11 mouse cellular contexts compared by ENCODE assay signal in genomic region chr2:91749811-91750261, GRCm38 (mm10). TPM values are rescaled to one million over a fixed set of nuclear protein-coding genes. Genes with fewer than 3 reads are reported as not detected.
DNase-seq lines count a peak whose midpoint lies in the region; ATAC-seq and TF ChIP-seq lines count a peak whose summit lies in the region.
"Had no signal": no experiment of that assay in that cellular context is flagged by ENCODE, and none has a peak within 500 bp of the region (broad histone marks: within the 10 kb centered on the region; RNA-seq: fewer than 3 reads in every experiment).

No protein-coding gene starts in this region.

- WGBS in lung, adult 2 months, result 32% methylated on average over 2 of the region's 2 CpGs
- WGBS in heart, embryonic 13.5 days, result 48% methylated on average over 2 of the region's 2 CpGs

- no peak overlapping the region for H3K4me2 ChIP-seq in heart, embryonic 13.5 days
- H3K4me2 ChIP-seq: limb, embryonic 15.5 days had no signal

- no peaks in the 10 kb centered on the region for H3K27me3 ChIP-seq in heart, embryonic 13.5 days (replicated peaks)
- H3K27me3 ChIP-seq: limb, embryonic 15.5 days had no signal

- peak overlapping the region; percentile 39 for H3K27ac ChIP-seq in heart, embryonic 13.5 days (replicated peaks)
- H3K27ac ChIP-seq: limb, embryonic 15.5 days had no signal

- DNase-seq in adrenal gland, postnatal 14 days, result peak; percentile 39
- DNase-seq in adrenal gland, postnatal 4 days (ENCODE audit: low spot score in 2 of 2), result no peak
- DNase-seq in lung, adult 18-20 months, result peak; percentile 23 to 27
- no peak for DNase-seq in lung, adult 2 months
- DNase-seq in lung, postnatal 25 days (ENCODE audit: low spot score), result peak; percentile 43
- DNase-seq in layer of hippocampus, adult 8-10 months (ENCODE audit: low spot score in 2 of 2), result no peak
- DNase-seq: right cerebral cortex, postnatal 4 days had no signal

- H3K4me1 ChIP-seq in lung, adult 2 months (ENCODE audit: control insufficient read depth, insufficient read depth, low read length), result peaks cover 3% of the 10 kb centered on the region
- peaks cover 26% of the 10 kb centered on the region for H3K4me1 ChIP-seq in heart, embryonic 13.5 days
- H3K4me1 ChIP-seq: limb, embryonic 15.5 days had no signal

- H3K9me3 ChIP-seq in heart, embryonic 13.5 days, result no peaks in the 10 kb centered on the region
- H3K9me3 ChIP-seq: limb, embryonic 15.5 days had no signal

- H3K4me3 ChIP-seq in lung, adult 2 months (replicated peaks; ENCODE audit: extremely low read depth, low read depth, low read length), result no peak overlapping the region
- H3K4me3 ChIP-seq in heart, embryonic 13.5 days, result no peak overlapping the region
- H3K4me3 ChIP-seq: limb, embryonic 15.5 days had no signal

- H3K9ac ChIP-seq in heart, embryonic 13.5 days, result no peak overlapping the region
- H3K9ac ChIP-seq: limb, embryonic 15.5 days had no signal

- no peak for TF ChIP-seq POLR2A in lung, adult 2 months (IDR thresholded peaks at IDR 0.05; ENCODE audit: borderline replicate concordance, extremely low read depth, low read depth, low read length)

- no peaks in the 10 kb centered on the region for H3K36me3 ChIP-seq in heart, embryonic 13.5 days
- H3K36me3 ChIP-seq: limb, embryonic 15.5 days had no signal

- ATAC-seq in heart, embryonic 13.5 days (ENCODE audit: extremely low read depth, insufficient number of reproducible peaks, low FRiP score, low TSS enrichment), result no peak
- ATAC-seq in megakaryocyte progenitor cell, adult 5-6 weeks (replicated peaks; ENCODE audit: poor library complexity), result no peak
- ATAC-seq: forebrain, embryonic 14.5 days had no signal

- TF ChIP-seq CTCF in lung, adult 2 months (IDR thresholded peaks at IDR 0.05; ENCODE audit: insufficient read depth, low read length), result no peak

RNA-seq across cellular contexts. Expression of gene Ambra1, which starts 19.9 kb away (rescaled TPM):
- total RNA-seq in adrenal gland, postnatal 14 days (2021), result 31.9 and 35.0 TPM in 2 replicates
- 10 to 100 TPM; 37.3 to 40.9 TPM for total RNA-seq in adrenal gland, postnatal 4 days (2021)
- polyA plus RNA-seq in lung, adult 2 months (2012; rRNA removed), result 16.6 and 20.0 TPM in 2 replicates
- polyA plus RNA-seq in heart, embryonic 13.5 days (2015; fragmentation: Nextera tagmentation; extraction: Ambion mirVana), result 9.8 and 10.4 TPM in 2 replicates
- total RNA-seq in megakaryocyte progenitor cell, adult 5-6 weeks (2015), result 23.7 and 25.5 TPM in 2 replicates
- 19.1 and 30.6 TPM in 2 replicates for total RNA-seq in megakaryocyte progenitor cell, adult 5-6 weeks (2017)
- total RNA-seq in layer of hippocampus, adult 8-10 months (2022), result 10 to 100 TPM; 49.8 to 55.9 (median 52.8) TPM

RNA-seq across cellular contexts. Expression of gene Harbi1, which starts 39.2 kb away (rescaled TPM):
- total RNA-seq in adrenal gland, postnatal 14 days (2021), result 9.3 and 11.0 TPM in 2 replicates
- 10 to 100 TPM; 13.5 to 14.6 TPM for total RNA-seq in adrenal gland, postnatal 4 days (2021)
- 1.9 and 3.5 TPM in 2 replicates for polyA plus RNA-seq in lung, adult 2 months (2012; rRNA removed)
- polyA plus RNA-seq in heart, embryonic 13.5 days (2015; fragmentation: Nextera tagmentation; extraction: Ambion mirVana), result 10.0 and 11.8 TPM in 2 replicates
- 4.6 and 7.7 TPM in 2 replicates for total RNA-seq in megakaryocyte progenitor cell, adult 5-6 weeks (2015)
- total RNA-seq in megakaryocyte progenitor cell, adult 5-6 weeks (2017), result 20.6 and 24.2 TPM in 2 replicates
- 10 to 100 TPM in 1 of 4 experiments, 1 to 10 TPM in 3; 6.7 to 10.7 (median 8.0) TPM for total RNA-seq in layer of hippocampus, adult 8-10 months (2022)

RNA-seq across cellular contexts. Expression of gene Atg13, which starts 39.5 kb away (rescaled TPM):
- total RNA-seq in adrenal gland, postnatal 14 days (2021), result 39.9 and 46.3 TPM in 2 replicates
- total RNA-seq in adrenal gland, postnatal 4 days (2021), result 10 to 100 TPM; 62.3 to 64.2 TPM
- polyA plus RNA-seq in lung, adult 2 months (2012; rRNA removed), result 31.8 and 40.4 TPM in 2 replicates
- polyA plus RNA-seq in heart, embryonic 13.5 days (2015; fragmentation: Nextera tagmentation; extraction: Ambion mirVana), result 18.7 and 20.6 TPM in 2 replicates
- 24.0 and 25.0 TPM in 2 replicates for total RNA-seq in megakaryocyte progenitor cell, adult 5-6 weeks (2015)
- total RNA-seq in megakaryocyte progenitor cell, adult 5-6 weeks (2017), result 5.7 and 10.1 TPM in 2 replicates
- total RNA-seq in layer of hippocampus, adult 8-10 months (2022), result 10 to 100 TPM; 67.1 to 87.7 (median 74.4) TPM

Comparison
In these comparisons a context has a peak if more than half of its experiments do, and no peak if none do; other contexts are left out.
1. DNase-seq: peak in adrenal gland, postnatal 14 days (single experiment), lung, adult 18-20 months (2 of 2) and lung, postnatal 25 days (single experiment); none in adrenal gland, postnatal 4 days (0 of 2), lung, adult 2 months (single experiment) and layer of hippocampus, adult 8-10 months (0 of 2).